Mouse (Mus musculus): ENCODE results near the gene Loxl3. TPM values are rescaled to one million over a fixed set of nuclear protein-coding genes. Genes with fewer than 3 reads are reported as not detected.
A peak's percentile ranks its signal among the peaks of the same experiment; 100 is the strongest.

The Loxl3 gene
- total and polyA plus RNA-seq, 2 experiments from 2014 or later: 4.7 to 7.3 TPM

- no peaks in the 10 kb centered on the region for H3K9me3 ChIP-seq (ENCODE audit: low read length)
- WGBS: 2% methylated on average over 42 of the region's 42 CpGs
- ATAC-seq (ENCODE audit: low FRiP score) (no peak), DNase-seq (ENCODE audit: low spot score) (no peak)
- 0 out of 2 replicates have a peak within 1 kb of the TSS, but pooled peaks have one; percentile 6 for H3K4me2 ChIP-seq (ENCODE audit: low read depth, low read length, poor library complexity, severe bottlenecking)
- TF ChIP-seq CTCF (IDR thresholded peaks at IDR 0.05): no peak
- H3K36me3 ChIP-seq (ENCODE audit: insufficient read depth, low read length): 0 out of 2 replicates have a peak, but pooled peaks cover 2% of the 10 kb centered on the region
- peaks cover 77% of the 10 kb centered on the region for H3K27me3 ChIP-seq (ENCODE audit: insufficient read depth, low read length)
- no peaks in the 10 kb centered on the region for H3K4me1 ChIP-seq (ENCODE audit: insufficient read depth, low read length)
- no peak within 1 kb of the TSS for H3K27ac ChIP-seq (ENCODE audit: low read depth, low read length)
- H3K4me3 ChIP-seq (ENCODE audit: low read depth, low read length): no peak within 1 kb of the TSS
- no peak within 1 kb of the TSS for H3K9ac ChIP-seq (replicated peaks; ENCODE audit: low read length, poor library complexity, severe bottlenecking)
Measured at GRCm38 (mm10) chr6:83086121-83087035, 52.4 kb downstream of the Loxl3 start, which contains the start of gene Lbx2. Gene Lbx2 (plus strand): TSS chr6:83086367.

- Histone ChIP-seq H3K27ac (ENCODE audit: low read depth, low read length) (no peak overlapping the region), H3K9ac (replicated peaks; ENCODE audit: low read length, poor library complexity, severe bottlenecking) (no peak overlapping the region), H3K4me3 (ENCODE audit: low read depth, low read length) (peak overlapping the region; percentile 12), H3K27me3 (ENCODE audit: insufficient read depth, low read length) (peaks cover 76% of the 10 kb centered on the region), H3K36me3 (ENCODE audit: insufficient read depth, low read length) (0 out of 2 replicates have a peak, but pooled peaks cover 2% of the 10 kb centered on the region), H3K4me2 (ENCODE audit: low read depth, low read length, poor library complexity, severe bottlenecking) (peak overlapping the region; percentile 36; the same call in 1 of the 2 replicates), H3K4me1 (ENCODE audit: insufficient read depth, low read length) (no peaks in the 10 kb centered on the region), H3K9me3 (ENCODE audit: low read length) (no peaks in the 10 kb centered on the region)
- TF ChIP-seq CTCF (IDR thresholded peaks at IDR 0.05): no peak
- 1% methylated on average over 47 of the region's 47 CpGs for WGBS
- DNase-seq (ENCODE audit: low spot score) (peak; percentile 2), ATAC-seq (ENCODE audit: low FRiP score) (no peak)
Measured at GRCm38 (mm10) chr6:83087205-83087925, 53.4 kb downstream of the Loxl3 start.

GRCm38 (mm10) chr6:83087926-83088260 is 53.9 kb downstream of the Loxl3 start:
- Histone ChIP-seq H3K4me2 (ENCODE audit: low read depth, low read length, poor library complexity, severe bottlenecking) (no peak overlapping the region; the same call in 1 of the 2 replicates), H3K4me3 (ENCODE audit: low read depth, low read length) (peak overlapping the region; percentile 12; the same call in 1 of the 2 replicates), H3K9ac (replicated peaks; ENCODE audit: low read length, poor library complexity, severe bottlenecking) (no peak overlapping the region), H3K9me3 (ENCODE audit: low read length) (no peaks in the 10 kb centered on the region), H3K27me3 (ENCODE audit: insufficient read depth, low read length) (peaks cover 78% of the 10 kb centered on the region), H3K27ac (ENCODE audit: low read depth, low read length) (no peak overlapping the region), H3K36me3 (ENCODE audit: insufficient read depth, low read length) (no peaks in the 10 kb centered on the region), H3K4me1 (ENCODE audit: insufficient read depth, low read length) (no peaks in the 10 kb centered on the region)
- 3% methylated on average over 9 of the region's 9 CpGs for WGBS
- DNase-seq (ENCODE audit: low spot score) (no peak), ATAC-seq (ENCODE audit: low FRiP score) (no peak)
- TF ChIP-seq CTCF (IDR thresholded peaks at IDR 0.05): no peak

GRCm38 (mm10) chr6:83092416-83093127 is 58.6 kb downstream of the Loxl3 start:
- no peak for DNase-seq (ENCODE audit: low spot score)
- Histone ChIP-seq H3K27me3 (ENCODE audit: insufficient read depth, low read length) (peaks cover 36% of the 10 kb centered on the region), H3K9me3 (ENCODE audit: low read length) (no peaks in the 10 kb centered on the region), H3K27ac (ENCODE audit: low read depth, low read length) (no peak overlapping the region), H3K9ac (replicated peaks; ENCODE audit: low read length, poor library complexity, severe bottlenecking) (no peak overlapping the region), H3K4me2 (ENCODE audit: low read depth, low read length, poor library complexity, severe bottlenecking) (no peak overlapping the region), H3K36me3 (ENCODE audit: insufficient read depth, low read length) (no peaks in the 10 kb centered on the region), H3K4me3 (ENCODE audit: low read depth, low read length) (no peak overlapping the region), H3K4me1 (ENCODE audit: insufficient read depth, low read length) (no peaks in the 10 kb centered on the region)
- TF ChIP-seq CTCF (IDR thresholded peaks at IDR 0.05): no peak
- 38% methylated on average over 6 of the region's 6 CpGs for WGBS
- ATAC-seq (ENCODE audit: low FRiP score): no peak

- Histone ChIP-seq H3K9me3 (ENCODE audit: low read length) (no peaks in the 10 kb centered on the region), H3K36me3 (ENCODE audit: insufficient read depth, low read length) (no peaks in the 10 kb centered on the region), H3K9ac (replicated peaks; ENCODE audit: low read length, poor library complexity, severe bottlenecking) (no peak overlapping the region), H3K4me2 (ENCODE audit: low read depth, low read length, poor library complexity, severe bottlenecking) (no peak overlapping the region), H3K27ac (ENCODE audit: low read depth, low read length) (no peak overlapping the region), H3K4me1 (ENCODE audit: insufficient read depth, low read length) (no peaks in the 10 kb centered on the region), H3K27me3 (ENCODE audit: insufficient read depth, low read length) (peaks cover 8% of the 10 kb centered on the region), H3K4me3 (ENCODE audit: low read depth, low read length) (no peak overlapping the region)
- 34% methylated on average over 6 of the region's 6 CpGs for WGBS
- DNase-seq (ENCODE audit: low spot score) (no peak), ATAC-seq (ENCODE audit: low FRiP score) (no peak)
- TF ChIP-seq CTCF (IDR thresholded peaks at IDR 0.05): no peak
Measured at GRCm38 (mm10) chr6:83095968-83096367, 62.0 kb downstream of the Loxl3 start.

Measured in midbrain, postnatal 0 days (tissue).